Mouse (Mus musculus): ENCODE data around the gene Srcap. TPM values are rescaled to one million over a fixed set of nuclear protein-coding genes. Genes with fewer than 3 reads are reported as not detected.

Gene Srcap
- polyA plus RNA-seq, 1 experiment: 32.8 TPM

DNA sequence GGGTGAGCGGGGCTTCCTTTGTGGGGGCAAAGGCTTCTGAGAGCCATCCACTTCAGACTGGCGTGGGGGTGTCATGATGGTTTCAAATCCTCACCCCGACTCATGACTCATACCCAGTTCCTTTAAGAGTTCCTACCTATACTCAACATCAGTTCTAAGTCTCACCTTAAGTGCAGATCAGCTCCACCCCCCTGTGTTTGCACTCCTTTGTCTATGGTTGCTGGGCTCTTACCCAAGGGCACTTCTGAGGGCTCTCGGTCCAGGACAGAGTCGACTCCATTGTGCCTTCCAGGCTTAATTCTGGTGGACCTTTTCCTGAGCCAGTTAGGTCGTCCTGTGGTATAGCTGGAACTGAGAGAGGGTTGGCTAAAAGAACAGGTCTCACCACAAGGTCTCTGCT lies 95.4 kb downstream of the Srcap start:
- DNase-seq: peak; percentile 56
- TF ChIP-seq CTCF (IDR thresholded peaks at IDR 0.05; ENCODE audit: insufficient read depth, low read length) (no peak), POLR2A (IDR thresholded peaks at IDR 0.05; ENCODE audit: borderline replicate concordance, extremely low read depth, low read depth, low read length) (no peak)
- 62% methylated on average over 6 of the region's 6 CpGs for WGBS
- H3K4me3 ChIP-seq (replicated peaks; ENCODE audit: extremely low read depth, low read depth, low read length): no peak overlapping the region
- no peaks in the 10 kb centered on the region for H3K4me1 ChIP-seq (ENCODE audit: control insufficient read depth, insufficient read depth, low read length)

Other genes starting within 250 kb of the Srcap start
- gene Sephs2, start 237.9 kb upstream of the Srcap start, polyA plus RNA-seq (2012; rRNA removed): 15.4 and 16.2 TPM in 2 replicates
- gene Itgal, start 215.7 kb upstream of the Srcap start, polyA plus RNA-seq (2012; rRNA removed): 28.2 and 36.9 TPM in 2 replicates
- 31.7 and 35.5 TPM in 2 replicates for gene Zfp768, start 166.4 kb upstream of the Srcap start, polyA plus RNA-seq (2012; rRNA removed)
- 10.9 TPM in 2 replicates for gene Zfp747, start 135.9 kb upstream of the Srcap start, polyA plus RNA-seq (2012; rRNA removed)
- gene 9130019O22Rik, start 124.8 kb upstream of the Srcap start, polyA plus RNA-seq (2012; rRNA removed): 4.1 and 5.1 TPM in 2 replicates
- gene E430018J23Rik, start 118.4 kb upstream of the Srcap start, polyA plus RNA-seq (2012; rRNA removed): 7.6 TPM in 2 replicates
- gene Zfp764, start 105.2 kb upstream of the Srcap start, polyA plus RNA-seq (2012; rRNA removed): 7.5 and 8.5 TPM in 2 replicates
- 22.6 and 23.0 TPM in 2 replicates for gene Zfp688, start 89.9 kb upstream of the Srcap start, polyA plus RNA-seq (2012; rRNA removed)
- 4.9 and 5.6 TPM in 2 replicates for gene Zfp689, start 62.8 kb upstream of the Srcap start, polyA plus RNA-seq (2012; rRNA removed)
- 80.2 and 89.0 TPM in 2 replicates for gene Prr14, start 52.4 kb upstream of the Srcap start, polyA plus RNA-seq (2012; rRNA removed)
- gene Fbrs, start 32.8 kb upstream of the Srcap start, polyA plus RNA-seq (2012; rRNA removed): 32.0 and 42.2 TPM in 2 replicates
- gene Gm42715, start 7.6 kb downstream of the Srcap start, polyA plus RNA-seq (2012; rRNA removed): 8.1 and 10.0 TPM in 2 replicates
- 1.7 and 4.2 TPM in 2 replicates for gene Tmem265, start 49.4 kb downstream of the Srcap start, polyA plus RNA-seq (2012; rRNA removed)
- gene Phkg2, start 61.4 kb downstream of the Srcap start, polyA plus RNA-seq (2012; rRNA removed): 54.9 and 70.9 TPM in 2 replicates
- gene Ccdc189, start 76.6 kb downstream of the Srcap start, polyA plus RNA-seq (2012; rRNA removed): 14.0 and 16.5 TPM in 2 replicates
- gene Rnf40, start 76.8 kb downstream of the Srcap start, polyA plus RNA-seq (2012; rRNA removed): 26.1 and 32.8 TPM in 2 replicates
- gene Zfp629, start 103.8 kb downstream of the Srcap start, polyA plus RNA-seq (2012; rRNA removed): 13.9 and 15.4 TPM in 2 replicates
- gene Bcl7c, start 196.9 kb downstream of the Srcap start, polyA plus RNA-seq (2012; rRNA removed): 22.0 and 26.8 TPM in 2 replicates
- 20.1 and 21.1 TPM in 2 replicates for gene Ctf1, start 200.8 kb downstream of the Srcap start, polyA plus RNA-seq (2012; rRNA removed)
- not detected in 2 replicates for gene Ctf2, start 220.2 kb downstream of the Srcap start, polyA plus RNA-seq (2012; rRNA removed)
- 25.9 and 27.3 TPM in 2 replicates for gene Fbxl19, start 232.6 kb downstream of the Srcap start, polyA plus RNA-seq (2012; rRNA removed)

Measured in lung, adult 2 months (tissue).